Mouse (Mus musculus) gastrocnemius, adult 8-10 months (tissue): ENCODE measurements around the gene Snrnp70. TPM values are rescaled to one million over a fixed set of nuclear protein-coding genes. Genes with fewer than 3 reads are reported as not detected.

Experiments
- DNase-seq, 2 experiments: peaks; one replicate each; pipeline ENCODE4 v3.0.0; 2022; ENCODE audit warnings: low spot score in 2 of 2
- total RNA-seq, 4 experiments: library from RNA; stranded (reverse); gene quantifications; 2 replicates each; pipeline ENCODE4 v1.2.4; 2022

The Snrnp70 gene
- total RNA-seq, 4 experiments from 2014 or later = 45.4 to 74.5 (median 59.9) TPM

GRCm38 (mm10) chr7:45338161-45338911, 57.2 kb downstream of the Snrnp70 start:
- DNase-seq = peak in 1 of 2 experiments; percentile 48

GRCm38 (mm10) chr7:45337469-45337868, 58.1 kb downstream of the Snrnp70 start:
- no peak for DNase-seq

GRCm38 (mm10) chr7:45336319-45336718, 59.2 kb downstream of the Snrnp70 start:
- no peak for DNase-seq

DNA sequence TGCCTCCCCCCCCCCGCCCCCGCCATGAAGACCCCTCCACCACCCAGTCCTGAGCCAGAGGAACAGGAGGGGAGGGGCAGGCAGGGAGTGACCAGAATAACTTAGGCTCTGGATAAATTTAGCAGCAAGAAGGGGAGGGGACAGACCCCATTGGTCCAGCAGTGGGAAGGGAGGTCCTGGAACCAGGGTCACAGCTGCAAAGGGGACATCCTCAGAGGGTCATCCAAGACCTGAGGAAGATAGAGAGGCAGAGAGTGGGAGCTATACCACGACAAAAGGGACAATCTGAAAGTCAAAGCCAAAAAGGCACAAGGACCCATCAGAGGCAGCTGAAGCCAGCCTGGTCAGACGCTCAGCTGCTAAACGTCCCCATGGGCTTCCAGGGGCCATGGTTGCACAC, 60.5 kb downstream of the Snrnp70 start, which contains the start of gene Hrc:
Hrc (plus strand) TSS at position 235 of the 400 bp plus-strand sequence.
- peak; percentile 47 to 64 for DNase-seq

DNA sequence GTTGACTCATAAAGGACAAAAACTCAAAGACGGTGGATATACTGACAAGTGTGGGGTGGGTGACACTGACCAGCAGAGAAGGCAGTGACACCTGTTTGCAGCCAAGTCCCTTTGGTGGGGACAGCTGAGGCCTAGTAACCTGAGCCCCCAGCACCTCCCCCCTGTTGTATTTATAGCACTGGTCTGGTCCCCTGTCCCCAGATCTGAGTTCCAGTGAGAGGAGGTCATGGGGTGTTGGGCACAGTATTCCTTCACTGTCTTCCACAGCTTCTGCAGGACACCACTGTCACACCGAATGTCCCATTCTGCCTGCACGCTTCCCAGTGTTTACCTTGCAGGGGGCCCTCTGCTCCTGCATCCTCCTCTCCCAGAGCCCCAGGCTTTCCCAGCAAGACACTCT, 60.9 kb downstream of the Snrnp70 start:
- peak; percentile 69 to 77 for DNase-seq

DNA sequence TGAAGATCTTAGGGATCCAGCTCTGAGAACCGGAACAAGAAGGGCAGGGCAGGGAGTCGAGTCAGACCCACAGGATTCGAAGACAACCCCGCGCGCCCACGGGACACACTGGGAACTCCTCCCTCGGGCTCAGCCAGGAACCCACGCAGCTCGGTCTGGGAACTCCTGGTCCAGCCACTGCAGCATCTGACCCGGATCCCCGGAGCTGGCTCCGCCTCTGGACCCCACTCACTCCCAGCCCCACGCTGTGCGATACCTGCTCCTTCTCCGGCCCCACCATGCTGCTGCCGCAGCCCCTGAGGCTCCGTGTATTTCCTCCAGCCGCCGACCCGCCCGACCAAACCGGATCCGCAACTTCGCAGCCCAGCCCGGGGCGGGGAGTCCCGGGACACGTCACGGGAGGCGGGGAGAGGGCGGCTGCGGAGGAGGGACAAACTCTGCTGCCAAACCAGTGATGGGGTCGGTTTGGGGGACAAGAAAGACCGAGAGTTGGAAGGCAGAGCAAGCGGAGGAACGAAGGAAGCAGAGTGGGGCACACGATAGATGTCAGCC, 62.0 kb downstream of the Snrnp70 start, which contains the start of gene Trpm4:
Trpm4 (minus strand) TSS at position 350 of the 552 bp plus-strand sequence.
- peak; percentile 77 to 83 for DNase-seq

GRCm38 (mm10) chr7:45332685-45333425, 62.7 kb downstream of the Snrnp70 start:
- DNase-seq = peak; percentile 22 to 46

DNA sequence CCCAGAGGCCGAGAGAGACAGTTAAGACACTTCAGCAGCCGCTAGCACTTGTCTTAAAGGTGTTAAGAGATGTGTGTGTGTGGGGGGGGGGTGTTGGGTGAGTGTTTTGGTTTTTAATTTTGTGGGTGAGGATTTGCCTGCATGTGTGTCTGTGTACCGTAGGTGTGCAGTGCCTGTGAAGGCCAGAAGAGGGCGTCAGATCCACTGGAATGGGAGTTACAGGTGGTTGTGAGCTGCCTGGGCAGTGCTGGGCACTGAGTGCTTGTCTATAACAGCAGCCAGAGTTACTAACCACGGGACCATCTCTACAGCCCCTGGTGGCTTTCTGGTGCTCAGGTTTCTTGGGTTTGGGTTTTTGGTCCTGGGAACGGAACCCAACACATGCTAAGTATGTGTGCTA, 64.0 kb downstream of the Snrnp70 start:
- DNase-seq = no peak

GRCm38 (mm10) chr7:45328841-45329475, 66.6 kb downstream of the Snrnp70 start:
- DNase-seq = peak; percentile 27 to 39

Other genes with a start within 250 kb of the Snrnp70 start
- gene Pih1d1, start 241.4 kb downstream of the Snrnp70 start, total RNA-seq = 10 to 100 TPM; 34.6 to 42.1 (median 38.3) TPM
- gene Aldh16a1, start 241.2 kb downstream of the Snrnp70 start, total RNA-seq = 10 to 100 TPM; 10.4 to 16.9 (median 13.7) TPM
- gene Slc17a7, start 231.8 kb downstream of the Snrnp70 start, total RNA-seq = under 1 TPM; 0.21 to 0.39 (median 0.31) TPM
- not detected for gene Gfy, start 216.2 kb downstream of the Snrnp70 start, total RNA-seq
- not detected for gene Pth2, start 214.7 kb downstream of the Snrnp70 start, total RNA-seq
- gene Ccdc155, start 190.8 kb downstream of the Snrnp70 start, total RNA-seq = under 1 TPM in 1 of 4 experiments, not detected in 3; 0.25 TPM
- not detected for gene Dkkl1, start 183.6 kb downstream of the Snrnp70 start, total RNA-seq
- 1 to 10 TPM in 3 of 4 experiments, under 1 TPM in 1; 0.77 to 3.1 (median 1.7) TPM for gene Tead2, start 180.0 kb downstream of the Snrnp70 start, total RNA-seq
- 1 to 10 TPM in 3 of 4 experiments, under 1 TPM in 1; 0.15 to 2.0 (median 1.2) TPM for gene Cd37, start 156.6 kb downstream of the Snrnp70 start, total RNA-seq
- not detected for gene Slc6a16, start 154.7 kb downstream of the Snrnp70 start, total RNA-seq
- not detected for gene Slc6a21, start 118.2 kb downstream of the Snrnp70 start, total RNA-seq
- 10 to 100 TPM; 30.7 to 35.6 (median 32.0) TPM for gene Trpm4, start 62.0 kb downstream of the Snrnp70 start, total RNA-seq
- 100 to 1,000 TPM; 700 to 858 (median 833) TPM for gene Hrc, start 60.5 kb downstream of the Snrnp70 start, total RNA-seq
- under 1 TPM in 3 of 4 experiments, not detected in 1; 0.07 to 0.24 (median 0.09) TPM for gene Ppfia3, start 28.7 kb downstream of the Snrnp70 start, total RNA-seq
- not detected for gene Lin7b, start 25.2 kb downstream of the Snrnp70 start, total RNA-seq
- gene Kcna7, start 9.9 kb upstream of the Snrnp70 start, total RNA-seq = 10 to 100 TPM; 78.8 to 94.6 (median 88.3) TPM
- 1 to 10 TPM; 3.7 to 4.9 (median 4.3) TPM for gene Ntf5, start 18.0 kb upstream of the Snrnp70 start, total RNA-seq
- under 1 TPM in 2 of 4 experiments, not detected in 2; 0.46 to 0.61 TPM for gene Lhb, start 25.1 kb upstream of the Snrnp70 start, total RNA-seq
- 100 to 1,000 TPM; 265 to 308 (median 299) TPM for gene Gys1, start 39.1 kb upstream of the Snrnp70 start, total RNA-seq
- gene Ruvbl2, start 42.4 kb upstream of the Snrnp70 start, total RNA-seq = 10 to 100 TPM; 22.4 to 28.6 (median 24.0) TPM
- gene Ftl1, start 64.1 kb upstream of the Snrnp70 start, total RNA-seq = 100 to 1,000 TPM in 3 of 4 experiments, 10 to 100 TPM in 1; 83.2 to 132 (median 121) TPM
- gene Bax, start 71.2 kb upstream of the Snrnp70 start, total RNA-seq = 10 to 100 TPM; 14.5 to 17.8 (median 15.3) TPM
- not detected for gene Tulp2, start 86.1 kb upstream of the Snrnp70 start, total RNA-seq
- 10 to 100 TPM in 3 of 4 experiments, 1 to 10 TPM in 1; 9.7 to 19.4 (median 11.8) TPM for gene Gm45808, start 91.1 kb upstream of the Snrnp70 start, total RNA-seq
- gene Dhdh, start 93.1 kb upstream of the Snrnp70 start, total RNA-seq = 10 to 100 TPM; 22.2 to 29.9 (median 27.6) TPM
- 10 to 100 TPM; 51.1 to 66.1 (median 56.8) TPM for gene Nucb1, start 114.7 kb upstream of the Snrnp70 start, total RNA-seq
- gene Ppp1r15a, start 130.5 kb upstream of the Snrnp70 start, total RNA-seq = 10 to 100 TPM; 19.6 to 34.3 (median 29.4) TPM
- gene Plekha4, start 130.6 kb upstream of the Snrnp70 start, total RNA-seq = 1 to 10 TPM; 1.4 to 5.4 (median 4.6) TPM
- gene Hsd17b14, start 159.2 kb upstream of the Snrnp70 start, total RNA-seq = 1 to 10 TPM in 1 of 4 experiments, under 1 TPM in 2, not detected in 1; 0.52 to 2.8 (median 0.56) TPM
- gene Bcat2, start 174.4 kb upstream of the Snrnp70 start, total RNA-seq = 100 to 1,000 TPM in 1 of 4 experiments, 10 to 100 TPM in 3; 82.2 to 107 (median 91.8) TPM
- gene Fgf21, start 219.7 kb upstream of the Snrnp70 start, total RNA-seq = not detected
- gene Fut1, start 221.5 kb upstream of the Snrnp70 start, total RNA-seq = not detected
- not detected for gene Izumo1, start 226.1 kb upstream of the Snrnp70 start, total RNA-seq
- gene Rasip1, start 231.7 kb upstream of the Snrnp70 start, total RNA-seq = 1 to 10 TPM; 5.1 to 7.0 (median 5.3) TPM
- gene Mamstr, start 244.2 kb upstream of the Snrnp70 start, total RNA-seq = 10 to 100 TPM; 18.5 to 36.8 (median 28.8) TPM